Mouse (Mus musculus) kidney, adult 2 months (tissue): ENCODE data around the gene 2010003K11Rik. TPM values are rescaled to one million over a fixed set of nuclear protein-coding genes. Genes with fewer than 3 reads are reported as not detected.
"Not testable (repeated sequence)": the region's sequence is repeated elsewhere in the genome, so short reads cannot be mapped to it uniquely, and the experiment has no call there.

Experiments used
- DNase-seq: peaks from one replicate; pipeline ENCODE4 v3.0.0; 2021
- H3K27ac ChIP-seq: fragments of 200-500 bp; 2 replicates; pipeline ENCODE4 v1.5.1; 2012; ENCODE audit warnings: low read depth, low read length, control low read depth, inconsistent platforms; ENCODE audit not compliant: insufficient read depth
- H3K27me3 ChIP-seq: fragments of 200-500 bp; replicated peaks from 2 replicates; pipeline ENCODE4 v1.6.1; 2012; ENCODE audit warnings: mild to moderate bottlenecking, moderate library complexity, low read length, inconsistent platforms; ENCODE audit not compliant: control insufficient read depth, insufficient read depth
- H3K36me3 ChIP-seq: fragments of 200-500 bp; 2 replicates; pipeline ENCODE4 v1.6.1; 2012; ENCODE audit warnings: mild to moderate bottlenecking, moderate library complexity, low read length, inconsistent platforms; ENCODE audit not compliant: control insufficient read depth, insufficient read depth
- H3K4me1 ChIP-seq: fragments of 200-500 bp; 2 replicates; pipeline ENCODE4 v1.6.1; 2011; ENCODE audit warnings: low read length; ENCODE audit not compliant: control insufficient read depth, insufficient read depth
- H3K4me3 ChIP-seq: fragments of 200-500 bp; 2 replicates; pipeline ENCODE4 v1.5.1; 2011; ENCODE audit warnings: mild to moderate bottlenecking, low read depth, low read length, control low read depth; ENCODE audit not compliant: insufficient read depth
- CTCF ChIP-seq: fragments of 200-500 bp; conservative IDR thresholded peaks from 2 replicates; pipeline ENCODE4 v1.5.1; 2011; ENCODE audit warnings: low read depth, mild to moderate bottlenecking, control low read depth, low read length, moderate library complexity, mixed read lengths; ENCODE audit not compliant: insufficient read depth, insufficient read length
- POLR2A ChIP-seq: fragments of 200-500 bp; IDR thresholded peaks from one replicate; pipeline ENCODE4 v1.6.1; 2011; ENCODE audit warnings: low read depth, low read length, control low read depth
- WGBS: fragments of 180-500 bp; shearing (Covaris S2); methylation state at CpG from one replicate; pipeline ENCODE4 v1.1.7; 2018; 5-methylcytosine and 5-hydroxymethylcytosine counted together
- polyA plus RNA-seq: library from polyadenylated mRNA; depleted of rRNA; stranded (reverse); fragments of >200 nt; gene quantifications from 2 replicates; pipeline ENCODE4 v1.2.3, GENCODE M21; 2012

Gene 2010003K11Rik
- polyA plus RNA-seq, 1 experiment: 2.8 TPM

GRCm38 (mm10) chr19:4456227-4456626, 42.2 kb downstream of the 2010003K11Rik start:
- DNase-seq: peak; percentile 63
- Histone ChIP-seq H3K36me3 (no peaks in the 10 kb centered on the region), H3K4me1 (no peaks in the 10 kb centered on the region), H3K27ac (no peak overlapping the region), H3K27me3 (no peaks in the 10 kb centered on the region), H3K4me3 (no peak overlapping the region)
- 13% methylated on average over 11 of the region's 11 CpGs for WGBS
- TF ChIP-seq POLR2A (no peak), CTCF (peak; percentile 74)

DNA sequence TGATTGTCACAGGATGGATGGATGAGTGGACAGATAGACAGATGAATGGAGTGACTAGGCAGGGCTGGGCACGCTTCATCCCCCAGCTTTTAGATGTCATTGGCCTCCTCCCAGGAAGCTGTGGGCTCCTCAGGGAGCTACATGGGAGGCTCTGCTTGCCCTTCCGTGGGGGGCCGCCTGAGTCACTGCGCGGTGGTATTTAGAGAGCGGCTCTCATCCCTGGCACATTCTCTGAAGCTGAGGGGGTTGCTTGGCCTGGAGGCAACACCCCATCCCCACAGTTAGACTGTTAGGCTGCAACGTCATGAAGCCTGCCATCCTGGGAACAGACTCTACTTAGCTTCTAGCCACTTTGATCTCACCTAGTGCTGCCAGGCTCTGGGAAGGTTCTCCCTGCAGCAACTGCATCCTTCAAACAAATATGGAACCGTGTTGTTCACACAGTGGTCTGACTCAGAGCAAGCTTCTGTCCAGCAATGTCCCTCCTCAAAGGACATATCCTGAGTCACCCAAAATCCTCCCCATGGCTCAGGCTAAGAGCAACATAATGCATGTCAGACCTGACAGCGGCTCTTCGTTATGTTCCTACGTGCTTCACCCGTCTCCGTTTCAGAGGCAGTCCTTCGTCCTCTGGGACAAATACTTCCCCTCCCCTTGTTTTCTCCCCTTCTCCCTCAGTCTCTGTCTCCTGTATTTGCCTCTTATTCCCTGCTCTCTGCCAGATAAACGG, 43.1 kb downstream of the 2010003K11Rik start:
- DNase-seq: no peak
- H3K36me3 ChIP-seq: no peaks in the 10 kb centered on the region
- no peak overlapping the region for H3K27ac ChIP-seq
- no peak overlapping the region for H3K4me3 ChIP-seq
- no peaks in the 10 kb centered on the region for H3K27me3 ChIP-seq
- TF ChIP-seq CTCF: no peak
- TF ChIP-seq POLR2A: no peak
- no peaks in the 10 kb centered on the region for H3K4me1 ChIP-seq
- 75% methylated on average over 15 of the region's 15 CpGs for WGBS

DNA sequence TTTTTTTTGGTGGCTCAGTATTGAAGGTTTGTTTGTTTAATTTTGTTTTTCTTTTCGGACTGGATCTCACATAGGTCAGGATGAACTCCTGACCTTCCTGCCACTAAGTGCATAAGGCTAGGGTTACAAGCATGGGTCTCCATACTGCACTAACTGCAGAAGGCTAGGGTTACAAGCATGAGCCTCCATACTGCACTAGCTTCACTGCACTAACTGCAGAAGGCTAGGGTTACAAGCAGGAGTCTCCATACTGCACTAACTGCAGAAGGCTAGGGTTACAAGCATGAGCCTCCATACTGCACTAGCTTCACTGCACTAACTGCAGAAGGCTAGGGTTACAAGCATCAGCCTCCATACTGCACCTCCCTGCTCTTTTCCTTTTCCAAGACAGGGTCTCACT, 44.3 kb downstream of the 2010003K11Rik start:
- WGBS: 57% methylated on average over 1 of the region's 1 CpGs
- H3K27me3 ChIP-seq, H3K27ac ChIP-seq, H3K36me3 ChIP-seq, DNase-seq, H3K4me3 ChIP-seq, H3K4me1 ChIP-seq: not testable (repeated sequence)

- no peaks in the 10 kb centered on the region for H3K36me3 ChIP-seq
- H3K27me3 ChIP-seq: no peaks in the 10 kb centered on the region
- no peaks in the 10 kb centered on the region for H3K4me1 ChIP-seq
- no peak overlapping the region for H3K27ac ChIP-seq
- no peak for DNase-seq
- TF ChIP-seq CTCF (no peak), POLR2A (no peak)
- H3K4me3 ChIP-seq: no peak overlapping the region
- 76% methylated on average over 4 of the region's 4 CpGs for WGBS
Observed at GRCm38 (mm10) chr19:4452525-4452924, 45.9 kb downstream of the 2010003K11Rik start.

DNA sequence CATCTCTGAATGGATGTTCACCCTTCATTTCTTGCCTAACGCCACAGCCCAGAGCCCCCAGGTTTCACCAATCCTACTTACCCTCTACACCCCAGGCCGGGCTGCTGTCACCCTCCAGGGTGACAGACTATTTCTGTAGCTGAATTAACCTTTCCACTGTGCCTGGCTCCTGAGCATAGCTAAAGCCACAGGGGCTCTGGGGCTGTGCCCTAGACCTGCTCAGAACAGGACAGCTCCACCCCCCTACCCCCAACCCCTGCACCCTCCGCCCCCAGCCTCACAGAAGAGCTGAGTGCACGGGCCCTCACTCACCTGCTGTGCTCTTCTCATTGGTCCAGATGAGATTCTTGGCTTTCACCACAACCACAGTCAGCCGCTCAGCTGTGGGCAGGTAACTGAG, 46.4 kb downstream of the 2010003K11Rik start:
- no peak overlapping the region for H3K27ac ChIP-seq
- TF ChIP-seq CTCF: no peak
- no peak for TF ChIP-seq POLR2A
- no peak overlapping the region for H3K4me3 ChIP-seq
- no peaks in the 10 kb centered on the region for H3K36me3 ChIP-seq
- no peaks in the 10 kb centered on the region for H3K4me1 ChIP-seq
- 71% methylated on average over 5 of the region's 5 CpGs for WGBS
- no peaks in the 10 kb centered on the region for H3K27me3 ChIP-seq
- no peak for DNase-seq

DNA sequence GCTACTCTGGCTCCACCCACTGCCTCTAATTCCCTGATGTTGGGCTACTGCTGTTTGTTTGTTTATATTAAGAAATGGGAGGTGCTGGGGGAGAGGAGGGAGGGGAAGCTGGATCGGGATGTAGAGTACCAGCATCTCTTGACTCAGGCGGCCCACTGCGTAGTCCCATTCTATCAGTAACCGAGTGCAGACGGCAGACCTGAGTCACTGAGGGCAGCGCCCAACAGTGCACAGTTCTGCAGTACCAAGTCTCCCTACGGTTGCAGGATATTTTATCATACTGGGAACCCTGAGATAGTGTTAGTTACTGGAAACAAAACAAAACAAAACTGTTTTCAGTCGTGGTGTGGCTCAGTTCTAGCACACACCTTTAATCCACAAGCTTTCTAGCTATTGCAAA, 47.3 kb downstream of the 2010003K11Rik start:
- no peak overlapping the region for H3K4me3 ChIP-seq
- H3K36me3 ChIP-seq: no peaks in the 10 kb centered on the region
- TF ChIP-seq POLR2A (no peak), CTCF (no peak)
- no peak overlapping the region for H3K27ac ChIP-seq
- WGBS: 71% methylated on average over 8 of the region's 8 CpGs
- H3K4me1 ChIP-seq: no peaks in the 10 kb centered on the region
- DNase-seq: no peak
- no peaks in the 10 kb centered on the region for H3K27me3 ChIP-seq

- TF ChIP-seq POLR2A (no peak), CTCF (no peak)
- no peak for DNase-seq
- H3K4me3 ChIP-seq: no peak overlapping the region
- no peaks in the 10 kb centered on the region for H3K36me3 ChIP-seq
- no peaks in the 10 kb centered on the region for H3K4me1 ChIP-seq
- H3K27me3 ChIP-seq: no peaks in the 10 kb centered on the region
- 75% methylated on average over 5 of the region's 5 CpGs for WGBS
- H3K27ac ChIP-seq: no peak overlapping the region
Observed at GRCm38 (mm10) chr19:4450666-4451065, 47.7 kb downstream of the 2010003K11Rik start.

- no peak for TF ChIP-seq CTCF
- no peak for TF ChIP-seq POLR2A
- Histone ChIP-seq H3K27ac (no peak overlapping the region), H3K27me3 (no peaks in the 10 kb centered on the region), H3K4me3 (no peak overlapping the region), H3K4me1 (no peaks in the 10 kb centered on the region), H3K36me3 (no peaks in the 10 kb centered on the region)
- 93% methylated on average over 9 of the region's 9 CpGs for whole genome bisulfite sequencing
- no peak for DNase-seq
Observed at GRCm38 (mm10) chr19:4449230-4449629, 49.2 kb downstream of the 2010003K11Rik start.
